Mouse (Mus musculus) hindbrain, embryonic 10.5 days (tissue): Measurements from ENCODE around the gene Lmod2. TPM values are rescaled to one million over a fixed set of nuclear protein-coding genes. Genes with fewer than 3 reads are reported as not detected.

ENCODE experiments used
- DNase-seq: peaks from one replicate; pipeline ENCODE4 v3.0.0-alpha.2; 2017; ENCODE audit warnings: low spot score
- H3K27ac ChIP-seq: fragments of 300-500 bp; sonication (generic); 2 replicates; pipeline ENCODE4 v1.5.1; 2016; ENCODE audit warnings: mild to moderate bottlenecking, moderate library complexity
- H3K27me3 ChIP-seq: fragments of 300-500 bp; sonication (generic); 2 replicates; pipeline ENCODE4 v1.6.1; 2016; ENCODE audit warnings: mild to moderate bottlenecking; ENCODE audit not compliant: poor library complexity, insufficient read depth, severe bottlenecking
- H3K36me3 ChIP-seq: fragments of 300-500 bp; sonication (generic); 2 replicates; pipeline ENCODE4 v1.6.1; 2016; ENCODE audit warnings: mild to moderate bottlenecking, moderate library complexity
- H3K4me1 ChIP-seq: fragments of 300-500 bp; sonication (generic); replicated peaks from 2 replicates; pipeline ENCODE4 v1.6.1; 2016; ENCODE audit warnings: mild to moderate bottlenecking
- H3K4me3 ChIP-seq: fragments of 300-500 bp; sonication (generic); 2 replicates; pipeline ENCODE4 v1.5.1; 2016; ENCODE audit warnings: mild to moderate bottlenecking, moderate library complexity
- H3K9me3 ChIP-seq: fragments of 300-500 bp; sonication (generic); 2 replicates; pipeline ENCODE4 v1.6.1; 2016; ENCODE audit warnings: mild to moderate bottlenecking, moderate library complexity
- WGBS: fragments of 180-500 bp; shearing (Covaris S2); methylation state at CpG from one replicate; pipeline ENCODE4 v1.1.7; 2016; 5-methylcytosine and 5-hydroxymethylcytosine counted together
- polyA plus RNA-seq: library from polyadenylated mRNA; unstranded; fragments of >200 nt; fragmentation: Nextera tagmentation; extraction: Ambion mirVana; gene quantifications from 2 replicates; pipeline ENCODE4 v1.2.1, GENCODE M21; 2016

The Lmod2 gene
- polyA plus RNA-seq, 1 experiment from 2014 or later = not detected

DNA sequence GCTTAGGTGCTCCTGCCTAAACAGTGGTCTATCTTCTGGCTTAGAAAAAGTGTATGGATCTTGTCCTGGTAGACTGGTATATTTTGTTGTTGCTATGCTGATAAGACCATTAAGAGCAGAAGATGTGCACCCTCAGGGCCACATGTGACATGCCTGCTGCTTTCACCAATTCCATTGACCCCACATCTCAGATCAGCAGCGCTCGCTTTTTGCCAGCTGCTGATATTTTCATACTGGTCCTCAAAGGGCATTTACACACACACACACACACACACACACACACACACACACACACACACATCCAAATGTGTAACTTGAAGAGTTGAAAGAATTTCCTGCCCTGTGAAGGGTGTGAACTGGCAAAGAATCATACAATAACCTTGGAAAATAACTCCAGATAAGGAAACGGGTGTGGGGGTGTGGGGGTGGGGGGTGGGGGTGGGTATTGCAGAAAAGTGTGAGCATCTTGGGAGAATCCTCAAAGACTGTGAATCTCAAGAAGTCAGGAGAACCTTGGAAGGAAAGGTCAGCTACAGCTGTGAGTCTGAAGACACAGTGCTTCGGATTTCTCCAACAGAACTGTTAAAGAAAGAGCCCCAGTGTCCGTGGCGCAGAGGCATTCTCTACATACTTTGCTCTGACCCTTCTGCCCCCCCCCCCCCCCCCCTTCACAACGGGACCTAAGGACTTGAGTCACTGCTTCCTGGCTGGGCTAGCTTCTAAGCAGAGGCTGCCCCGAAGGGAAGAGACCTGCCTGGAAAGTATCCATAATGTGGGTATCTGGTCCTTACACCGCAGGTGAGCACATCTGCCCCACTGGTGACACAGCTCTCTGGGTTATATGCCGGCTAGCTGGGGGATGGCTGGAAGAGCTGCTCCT lies 11.9 kb upstream of the Lmod2 start:
- no peaks in the 10 kb centered on the region for H3K27me3 ChIP-seq
- H3K4me1 ChIP-seq = peaks cover 12% of the 10 kb centered on the region; the same call in 1 of the 2 replicates
- 55% methylated on average over 10 of the region's 10 CpGs for WGBS
- peak overlapping the region; percentile 66 for H3K27ac ChIP-seq
- peak; percentile 47 for DNase-seq
- H3K4me3 ChIP-seq = no peak overlapping the region
- no peaks in the 10 kb centered on the region for H3K9me3 ChIP-seq
- H3K36me3 ChIP-seq = no peaks in the 10 kb centered on the region

GRCm38 (mm10) chr6:24586885-24587284 lies 10.7 kb upstream of the Lmod2 start:
- Histone ChIP-seq H3K4me1 (peaks cover 12% of the 10 kb centered on the region; the same call in 1 of the 2 replicates), H3K36me3 (no peaks in the 10 kb centered on the region), H3K27me3 (no peaks in the 10 kb centered on the region), H3K27ac (no peak overlapping the region), H3K9me3 (no peaks in the 10 kb centered on the region), H3K4me3 (no peak overlapping the region)
- DNase-seq = no peak
- 35% methylated on average over 3 of the region's 3 CpGs for WGBS

DNA sequence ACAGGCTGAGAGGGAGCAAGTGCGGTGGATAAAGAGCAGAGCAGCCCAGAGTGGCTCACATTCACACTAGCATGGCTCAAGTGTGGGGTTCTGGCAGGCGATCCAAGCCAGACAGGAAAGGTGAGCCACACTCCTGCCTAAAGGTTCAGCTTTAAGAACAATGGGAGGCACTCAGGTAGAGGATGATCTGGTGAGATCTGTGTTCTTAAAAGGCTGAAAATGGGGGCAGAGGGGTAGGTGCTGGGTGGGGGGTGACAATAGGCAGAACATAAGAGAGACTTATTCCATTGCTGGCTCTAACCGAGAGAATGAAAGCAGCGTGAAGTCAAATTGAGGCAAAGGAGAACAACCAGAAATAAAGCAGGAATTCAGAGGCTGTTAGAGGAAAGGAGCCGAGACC lies 7.3 kb upstream of the Lmod2 start:
- H3K4me1 ChIP-seq = peaks cover 11% of the 10 kb centered on the region; the same call in 1 of the 2 replicates
- H3K9me3 ChIP-seq = no peaks in the 10 kb centered on the region
- H3K27me3 ChIP-seq = no peaks in the 10 kb centered on the region
- H3K4me3 ChIP-seq = no peak overlapping the region
- DNase-seq = no peak
- no peaks in the 10 kb centered on the region for H3K36me3 ChIP-seq
- no peak overlapping the region for H3K27ac ChIP-seq
- WGBS = 81% methylated on average over 5 of the region's 5 CpGs

DNA sequence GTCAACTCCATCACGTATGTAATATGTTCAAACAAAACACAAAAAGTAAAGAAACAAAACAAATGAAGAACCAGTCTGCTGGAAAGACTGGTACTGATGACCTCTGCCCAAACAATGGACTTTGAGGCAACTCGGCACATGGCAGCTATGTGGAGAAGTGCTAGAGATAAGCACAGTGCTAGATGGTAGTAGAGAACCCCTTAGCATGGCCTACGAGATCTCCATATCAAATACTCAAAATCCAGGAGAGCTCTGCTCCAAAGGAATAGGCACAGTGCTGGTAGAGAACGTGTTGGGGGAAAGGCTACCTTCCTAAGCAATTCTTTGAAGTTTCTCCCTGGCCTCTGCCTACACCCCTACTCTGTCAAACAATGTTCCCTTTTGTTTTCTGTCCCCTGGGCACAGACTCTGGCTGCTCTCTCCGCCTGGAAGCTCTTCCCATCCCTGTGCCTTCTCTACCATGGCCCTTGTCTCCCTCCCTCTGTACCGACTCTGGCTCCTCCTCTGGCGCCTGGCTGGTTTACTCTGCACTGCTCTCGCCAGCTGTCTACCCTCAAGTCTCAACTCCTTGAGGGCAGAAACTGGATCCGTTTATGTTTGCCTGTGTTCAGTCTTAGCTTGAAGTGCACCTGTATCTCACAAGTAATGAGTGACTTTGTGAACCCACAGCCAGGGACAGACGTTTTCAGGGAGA lies 5.9 kb upstream of the Lmod2 start:
- no peak overlapping the region for H3K4me3 ChIP-seq
- DNase-seq = peak; percentile 20
- WGBS = 44% methylated on average over 10 of the region's 10 CpGs
- peaks cover 3% of the 10 kb centered on the region; the same call in 1 of the 2 replicates for H3K4me1 ChIP-seq
- no peak overlapping the region for H3K27ac ChIP-seq
- H3K9me3 ChIP-seq = no peaks in the 10 kb centered on the region
- no peaks in the 10 kb centered on the region for H3K27me3 ChIP-seq
- no peaks in the 10 kb centered on the region for H3K36me3 ChIP-seq

GRCm38 (mm10) chr6:24599179-24599578 lies 1.6 kb downstream of the Lmod2 start:
- Histone ChIP-seq H3K27ac (no peak overlapping the region), H3K9me3 (no peaks in the 10 kb centered on the region), H3K36me3 (no peaks in the 10 kb centered on the region), H3K4me3 (no peak overlapping the region), H3K4me1 (0 out of 2 replicates have a peak, but pooled peaks cover 5% of the 10 kb centered on the region), H3K27me3 (no peaks in the 10 kb centered on the region)
- WGBS = 94% methylated on average over 6 of the region's 6 CpGs
- DNase-seq = no peak

GRCm38 (mm10) chr6:24599639-24600038 lies 2.1 kb downstream of the Lmod2 start:
- no peaks in the 10 kb centered on the region for H3K27me3 ChIP-seq
- no peak overlapping the region for H3K27ac ChIP-seq
- no peak for DNase-seq
- H3K36me3 ChIP-seq = no peaks in the 10 kb centered on the region
- WGBS = 89% methylated on average over 5 of the region's 5 CpGs
- no peak overlapping the region for H3K4me3 ChIP-seq
- H3K4me1 ChIP-seq = 0 out of 2 replicates have a peak, but pooled peaks cover 5% of the 10 kb centered on the region
- H3K9me3 ChIP-seq = no peaks in the 10 kb centered on the region

GRCm38 (mm10) chr6:24600134-24600533 lies 2.6 kb downstream of the Lmod2 start:
- Histone ChIP-seq H3K4me3 (no peak overlapping the region), H3K36me3 (no peaks in the 10 kb centered on the region), H3K4me1 (0 out of 2 replicates have a peak, but pooled peaks cover 5% of the 10 kb centered on the region), H3K9me3 (no peaks in the 10 kb centered on the region), H3K27ac (no peak overlapping the region), H3K27me3 (no peaks in the 10 kb centered on the region)
- DNase-seq = no peak
- 89% methylated on average over 6 of the region's 6 CpGs for WGBS

GRCm38 (mm10) chr6:24600726-24601125 lies 3.2 kb downstream of the Lmod2 start:
- DNase-seq = no peak
- no peak overlapping the region for H3K27ac ChIP-seq
- H3K4me1 ChIP-seq = 0 out of 2 replicates have a peak, but pooled peaks cover 5% of the 10 kb centered on the region
- H3K36me3 ChIP-seq = no peaks in the 10 kb centered on the region
- no peak overlapping the region for H3K4me3 ChIP-seq
- H3K9me3 ChIP-seq = no peaks in the 10 kb centered on the region
- WGBS = 76% methylated on average over 4 of the region's 4 CpGs
- no peaks in the 10 kb centered on the region for H3K27me3 ChIP-seq

DNA sequence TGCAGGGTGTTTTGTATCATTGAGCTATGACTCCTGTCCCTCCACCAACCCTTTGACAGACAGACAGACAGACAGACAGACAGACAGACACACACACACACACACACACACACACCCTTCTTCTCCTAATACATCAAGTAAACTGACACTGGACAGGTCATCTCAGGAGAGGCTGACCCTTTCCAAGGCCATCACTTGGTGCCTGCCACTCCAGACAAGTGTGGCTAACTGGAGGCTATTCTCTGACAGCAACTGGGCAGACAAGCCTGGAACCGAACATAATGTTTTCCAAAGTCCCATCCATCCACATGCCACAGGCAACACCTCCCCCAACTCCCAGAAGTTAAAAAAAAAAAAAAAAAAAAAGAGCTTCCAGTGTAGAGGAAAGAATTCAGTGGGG lies 4.1 kb downstream of the Lmod2 start:
- Histone ChIP-seq H3K36me3 (no peaks in the 10 kb centered on the region), H3K9me3 (no peaks in the 10 kb centered on the region), H3K27me3 (no peaks in the 10 kb centered on the region), H3K4me1 (0 out of 2 replicates have a peak, but pooled peaks cover 5% of the 10 kb centered on the region), H3K27ac (no peak overlapping the region), H3K4me3 (no peak overlapping the region)
- WGBS = 56% methylated on average over 1 of the region's 1 CpGs
- DNase-seq = no peak

DNA sequence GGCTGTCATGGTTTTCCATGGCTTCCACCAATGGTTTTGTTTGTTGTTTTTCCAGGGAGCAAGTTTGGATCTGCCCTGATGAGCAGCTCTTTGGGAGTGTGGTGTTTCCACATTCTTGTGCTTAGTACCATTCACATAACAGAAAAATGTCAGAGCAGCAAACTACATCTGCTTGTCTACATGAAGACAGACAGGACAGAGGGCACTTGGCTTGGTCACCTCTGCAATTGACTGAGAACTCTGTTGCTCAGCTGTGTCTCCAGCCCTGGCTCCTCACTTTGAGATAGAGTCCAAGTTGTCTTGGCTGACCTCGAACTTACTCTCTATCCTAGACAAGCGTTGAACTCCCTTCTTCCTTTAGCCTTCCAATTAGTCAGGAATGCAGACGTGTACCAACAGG lies 4.8 kb downstream of the Lmod2 start:
- 75% methylated on average over 3 of the region's 3 CpGs for WGBS
- H3K4me1 ChIP-seq = 0 out of 2 replicates have a peak, but pooled peaks cover 4% of the 10 kb centered on the region
- H3K4me3 ChIP-seq = no peak overlapping the region
- H3K27ac ChIP-seq = no peak overlapping the region
- H3K9me3 ChIP-seq = no peaks in the 10 kb centered on the region
- DNase-seq = no peak
- H3K36me3 ChIP-seq = no peaks in the 10 kb centered on the region
- H3K27me3 ChIP-seq = no peaks in the 10 kb centered on the region

DNA sequence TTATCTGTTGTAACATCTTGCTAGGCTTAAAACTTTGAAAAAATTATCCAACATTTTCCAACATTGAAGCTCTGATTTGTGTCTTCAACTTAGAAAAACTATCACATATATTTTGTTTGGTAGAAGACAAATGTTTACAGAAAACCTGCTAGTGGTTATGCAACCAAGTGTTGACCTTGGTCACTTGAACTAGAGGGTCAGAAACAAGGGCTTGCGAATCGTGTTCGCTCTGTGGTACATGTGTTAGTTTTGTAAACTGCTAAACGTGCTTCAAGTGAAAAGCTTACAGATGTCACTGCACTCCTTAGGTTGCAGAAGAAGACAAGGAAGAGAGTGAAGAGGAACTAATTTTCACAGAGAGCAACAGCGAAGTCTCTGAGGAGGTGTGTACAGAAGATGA lies 5.4 kb downstream of the Lmod2 start:
- Histone ChIP-seq H3K27ac (no peak overlapping the region), H3K4me3 (no peak overlapping the region), H3K9me3 (no peaks in the 10 kb centered on the region), H3K27me3 (no peaks in the 10 kb centered on the region), H3K36me3 (no peaks in the 10 kb centered on the region), H3K4me1 (no peaks in the 10 kb centered on the region)
- DNase-seq = no peak
- 91% methylated on average over 5 of the region's 5 CpGs for WGBS

DNA sequence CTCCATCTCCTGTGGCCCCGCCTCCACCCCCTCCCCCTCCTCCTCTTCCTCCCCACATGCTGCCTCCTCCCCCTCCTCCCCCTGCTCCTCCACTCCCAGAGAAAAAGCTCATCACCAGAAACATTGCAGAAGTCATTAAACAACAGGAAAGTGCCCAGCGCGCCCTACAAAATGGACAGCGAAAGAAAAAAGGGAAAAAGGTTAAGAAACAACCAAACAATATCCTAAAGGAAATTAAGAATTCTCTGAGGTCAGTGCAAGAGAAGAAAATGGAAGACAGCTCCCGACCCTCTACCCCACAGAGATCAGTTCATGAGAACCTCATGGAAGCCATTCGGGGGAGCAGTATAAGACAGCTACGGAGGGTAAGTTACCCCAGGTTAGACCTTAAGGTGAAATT lies 6.7 kb downstream of the Lmod2 start:
- H3K4me1 ChIP-seq = no peaks in the 10 kb centered on the region
- DNase-seq = no peak
- 93% methylated on average over 7 of the region's 7 CpGs for WGBS
- H3K36me3 ChIP-seq = no peaks in the 10 kb centered on the region
- no peak overlapping the region for H3K4me3 ChIP-seq
- no peak overlapping the region for H3K27ac ChIP-seq
- H3K9me3 ChIP-seq = no peaks in the 10 kb centered on the region
- no peaks in the 10 kb centered on the region for H3K27me3 ChIP-seq

- WGBS = 94% methylated on average over 8 of the region's 8 CpGs
- Histone ChIP-seq H3K9me3 (no peaks in the 10 kb centered on the region), H3K4me1 (no peaks in the 10 kb centered on the region), H3K36me3 (no peaks in the 10 kb centered on the region), H3K4me3 (no peak overlapping the region), H3K27ac (no peak overlapping the region), H3K27me3 (no peaks in the 10 kb centered on the region)
- DNase-seq = no peak
Measured at GRCm38 (mm10) chr6:24605631-24606030, 8.1 kb downstream of the Lmod2 start.
